Mouse (Mus musculus): ENCODE results near the gene Shc4.

DNA sequence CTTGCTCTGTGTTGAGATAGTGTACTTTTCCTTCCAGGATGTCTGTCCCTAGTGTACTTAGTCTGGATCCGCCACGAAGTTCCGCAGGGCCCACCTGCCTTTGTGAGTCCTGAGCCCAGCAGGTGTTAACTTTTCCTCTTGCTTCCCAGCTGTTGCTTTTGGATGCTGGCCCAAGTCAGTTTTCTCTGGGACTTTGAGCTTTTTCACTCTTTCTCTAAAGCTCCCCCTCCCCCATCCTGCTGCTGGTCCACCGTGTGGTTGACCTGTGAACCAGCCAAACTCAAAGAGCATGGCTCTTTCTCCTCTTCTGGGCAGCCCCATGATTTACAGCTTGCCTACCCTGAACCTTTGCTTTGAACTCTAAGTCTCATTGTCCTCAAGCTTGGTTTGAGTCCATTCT lies 97.4 kb downstream of the Shc4 start:
- TF ChIP-seq CTCF (IDR thresholded peaks at IDR 0.05; ENCODE audit: low read depth, low read length): no peak
- TF ChIP-seq POLR2A (IDR thresholded peaks at IDR 0.05; ENCODE audit: extremely low read depth, insufficient read depth, low read length): no peak

Measured in liver, adult 2 months (tissue).